Mouse (Mus musculus): Measurements from ENCODE around the gene Cnot10.

Gene Cnot10

DNA sequence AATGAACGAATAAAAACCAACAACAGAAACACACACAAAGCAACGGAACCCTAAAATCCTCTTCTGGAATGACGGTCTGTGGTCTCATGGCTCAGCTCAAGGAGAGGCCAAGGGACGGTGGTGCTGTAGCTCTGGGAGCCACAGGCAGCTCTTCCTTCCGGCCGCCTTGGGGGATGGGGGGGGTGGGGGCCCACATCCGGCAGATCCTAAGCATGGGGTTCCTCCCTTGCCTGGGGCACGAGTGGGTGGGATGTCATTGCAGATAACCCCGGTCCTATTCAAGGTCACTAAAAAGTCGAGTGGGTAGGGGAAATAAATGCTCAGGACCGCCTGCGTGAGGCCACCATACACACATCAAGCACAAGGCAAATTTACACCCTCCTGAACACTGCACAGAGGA, 93.2 kb downstream of the Cnot10 start:
- no peak for DNase-seq (ENCODE audit: low spot score)

GRCm38 (mm10) chr9:114544754-114545393, 95.1 kb downstream of the Cnot10 start:
- DNase-seq (ENCODE audit: low spot score): no peak

DNA sequence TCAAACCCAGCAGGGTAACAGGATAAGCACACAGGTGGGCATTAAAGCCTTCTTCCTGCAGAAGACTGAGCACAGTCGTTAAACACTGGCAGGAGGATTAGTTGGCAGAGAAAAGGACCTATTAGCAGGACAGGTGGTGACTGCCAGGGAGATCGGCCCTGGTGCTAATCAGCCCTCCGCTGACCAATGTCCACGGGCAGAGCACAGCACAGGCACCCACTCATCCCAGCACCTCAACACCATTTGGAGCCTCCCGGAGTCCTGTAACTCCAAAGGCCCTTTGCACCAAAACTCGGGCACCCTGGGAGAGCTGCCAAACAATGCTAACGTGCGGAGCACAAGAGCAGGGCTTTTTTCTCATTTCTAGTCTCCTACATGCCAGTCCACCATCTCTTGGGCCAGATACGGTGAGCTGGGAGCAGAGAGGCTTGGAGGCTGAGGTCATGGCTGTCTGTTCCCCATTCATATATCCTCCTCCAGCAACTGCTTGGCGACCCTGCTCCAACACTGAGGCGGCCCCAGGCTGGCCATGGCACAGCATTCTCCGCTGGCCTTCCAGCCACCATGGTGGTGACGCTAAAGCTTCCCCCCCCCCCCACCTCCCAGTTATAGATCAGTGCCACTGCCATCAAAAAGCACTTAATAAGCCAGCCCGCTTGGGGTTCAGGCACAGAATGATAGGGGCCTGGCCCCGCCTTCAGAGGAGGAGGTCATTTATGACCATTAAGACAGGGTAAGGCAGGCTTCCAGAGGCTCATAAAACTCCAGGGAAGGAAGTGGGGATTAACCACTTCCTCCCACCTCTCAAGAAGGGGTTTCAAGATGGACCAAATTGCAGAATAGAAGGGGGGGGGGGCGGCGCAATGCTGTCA, 95.9 kb downstream of the Cnot10 start:
- DNase-seq (ENCODE audit: low spot score): no peak

- DNase-seq (ENCODE audit: low spot score): no peak
Observed at GRCm38 (mm10) chr9:114541279-114541741, 98.7 kb downstream of the Cnot10 start.

GRCm38 (mm10) chr9:114538996-114539563, 100.9 kb downstream of the Cnot10 start:
- no peak for DNase-seq (ENCODE audit: low spot score)

GRCm38 (mm10) chr9:114536628-114537027, 103.4 kb downstream of the Cnot10 start:
- DNase-seq (ENCODE audit: low spot score): peak; percentile 61

All from retina, embryonic 14.5 days (tissue).